Mouse (Mus musculus) bone marrow macrophage, adult 2 months (primary cell): ENCODE measurements at regions not wholly inside any gene's neighbourhood (a gene's known extent, or its start where the extent isn't known, plus 50 kb on each side); places are given as distances from the start of the nearest gene placed in this dataset.

Experiments used
- CTCF ChIP-seq: IDR thresholded peaks from 2 replicates; pipeline ENCODE4 v1.5.1; 2012; ENCODE audit warnings: low read depth, mild to moderate bottlenecking, low read length, moderate library complexity
- POLR2A ChIP-seq: IDR thresholded peaks from 2 replicates; pipeline ENCODE4 v1.6.1; 2012; ENCODE audit warnings: mild to moderate bottlenecking, low read depth, low read length, borderline replicate concordance

DNA sequence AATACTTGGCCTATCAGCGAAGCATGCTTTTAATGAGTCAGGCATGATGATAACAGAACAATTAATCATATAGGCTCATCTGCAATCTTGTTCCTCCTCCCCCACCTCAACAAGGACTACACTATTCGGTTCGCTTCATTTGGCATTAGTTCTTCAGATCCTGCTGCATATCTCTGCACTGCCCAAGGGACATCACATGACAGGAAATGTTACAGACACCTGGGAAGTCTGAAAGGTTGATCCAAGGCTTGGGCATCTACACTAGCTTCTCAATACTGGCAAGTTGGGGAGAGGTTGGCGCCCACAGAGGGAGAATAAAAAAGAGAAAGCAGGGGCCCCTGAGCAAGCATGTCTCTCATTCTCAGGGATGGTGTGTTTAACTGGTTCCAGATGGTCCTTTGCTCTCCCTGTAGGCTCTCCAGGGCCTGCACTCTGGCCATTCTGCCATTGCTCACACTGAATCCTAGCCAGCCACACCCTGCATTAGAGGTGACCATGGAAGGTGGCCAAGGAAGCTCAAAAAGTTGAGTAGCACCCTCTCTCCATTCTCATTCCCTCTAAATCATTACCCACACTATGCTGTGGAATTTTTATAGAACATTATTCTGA is 100.4 kb upstream of the Galnt18 start:
- no peak for TF ChIP-seq CTCF
- no peak for TF ChIP-seq POLR2A
